Mouse (Mus musculus) bone marrow, adult 2 months (tissue): ENCODE results near the gene Grin2b.

Source experiments
- CTCF ChIP-seq: fragments of 200-500 bp; IDR thresholded peaks from 2 replicates; pipeline ENCODE4 v1.5.1; 2011; ENCODE audit warnings: low read length, control low read depth; ENCODE audit not compliant: control insufficient read depth, insufficient read depth
- POLR2A ChIP-seq: fragments of 200-500 bp; IDR thresholded peaks from 2 replicates; pipeline ENCODE4 v1.6.1; 2011; ENCODE audit warnings: low read depth, mild to moderate bottlenecking, control low read depth, low read length, borderline replicate concordance; ENCODE audit not compliant: control insufficient read depth

GRCm38 (mm10) chr6:136171343-136171742, 2.0 kb downstream of the Grin2b start:
- TF ChIP-seq CTCF = no peak
- TF ChIP-seq POLR2A = no peak
